Mouse (Mus musculus) kidney, embryonic 15.5 days (tissue): Measurements from ENCODE around the gene Psat1. TPM values are rescaled to one million over a fixed set of nuclear protein-coding genes. Genes with fewer than 3 reads are reported as not detected.

ENCODE experiments used
- ATAC-seq: fragments of 200-750 bp; cut with Nextera tagmentation; replicated peaks from 2 replicates; pipeline ENCODE4 v1.8.0; 2017; ENCODE audit warnings: moderate TSS enrichment; ENCODE audit not compliant: low FRiP score
- H3K27ac ChIP-seq: fragments of 300-500 bp; sonication (generic); 2 replicates; pipeline ENCODE4 v1.5.1; 2015; ENCODE audit warnings: mild to moderate bottlenecking, inconsistent platforms
- H3K27me3 ChIP-seq: fragments of 300-500 bp; sonication (generic); 2 replicates; pipeline ENCODE4 v1.6.1; 2015; ENCODE audit warnings: inconsistent platforms
- H3K36me3 ChIP-seq: fragments of 300-500 bp; sonication (generic); 2 replicates; pipeline ENCODE4 v1.6.1; 2015; ENCODE audit warnings: inconsistent platforms
- H3K4me1 ChIP-seq: fragments of 300-500 bp; sonication (generic); 2 replicates; pipeline ENCODE4 v1.6.1; 2015; ENCODE audit warnings: inconsistent platforms
- H3K4me2 ChIP-seq: fragments of 300-500 bp; sonication (generic); 2 replicates; pipeline ENCODE4 v1.6.1; 2015; ENCODE audit warnings: moderate library complexity, mild to moderate bottlenecking, inconsistent platforms
- H3K4me3 ChIP-seq: fragments of 300-500 bp; sonication (generic); replicated peaks from 2 replicates; pipeline ENCODE4 v1.5.1; 2015; ENCODE audit warnings: mild to moderate bottlenecking, inconsistent platforms
- H3K9ac ChIP-seq: fragments of 300-500 bp; sonication (generic); 2 replicates; pipeline ENCODE4 v1.6.1; 2015; ENCODE audit warnings: mild to moderate bottlenecking, inconsistent platforms
- H3K9me3 ChIP-seq: fragments of 300-500 bp; sonication (generic); replicated peaks from 2 replicates; pipeline ENCODE4 v1.6.1; 2016; ENCODE audit warnings: inconsistent platforms
- WGBS: fragments of 180-500 bp; shearing (Covaris S2); methylation state at CpG from one replicate; pipeline ENCODE4 v1.1.7; 2015; ENCODE audit warnings: mixed read lengths; 5-methylcytosine and 5-hydroxymethylcytosine counted together
- polyA plus RNA-seq: library from polyadenylated mRNA; unstranded; fragments of >200 nt; fragmentation: Nextera tagmentation; extraction: Ambion mirVana; gene quantifications from 2 replicates; pipeline ENCODE4 v1.2.1, GENCODE M21; 2015

Gene Psat1
- polyA plus RNA-seq, 1 experiment from 2014 or later, result 93.5 TPM

DNA sequence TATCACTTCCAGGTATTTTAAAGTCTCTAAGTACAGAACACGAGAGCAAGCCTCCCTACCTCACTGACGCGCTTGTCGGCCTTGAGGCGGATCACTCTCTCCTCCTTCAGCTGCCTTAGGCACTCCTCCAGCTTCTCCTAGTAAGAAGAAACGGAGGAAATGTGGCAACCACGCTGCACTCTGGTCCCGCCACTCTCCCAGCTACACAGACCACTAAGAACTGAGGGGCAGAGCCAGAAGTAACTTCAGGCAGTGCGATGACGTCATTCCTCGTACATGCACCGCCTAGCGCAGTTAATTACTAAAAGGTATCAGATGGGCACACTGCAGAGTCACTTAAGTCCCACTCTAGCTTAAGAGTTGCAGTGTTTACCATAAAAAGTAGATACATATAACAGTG lies 15.2 kb upstream of the Psat1 start:
- no peak for ATAC-seq
- WGBS, result 74% methylated on average over 13 of the region's 13 CpGs
- H3K27me3 ChIP-seq, result no peaks in the 10 kb centered on the region
- H3K4me2 ChIP-seq, result no peak overlapping the region
- H3K36me3 ChIP-seq, result peaks cover 65% of the 10 kb centered on the region
- no peaks in the 10 kb centered on the region for H3K9me3 ChIP-seq
- H3K27ac ChIP-seq, result no peak overlapping the region
- no peak overlapping the region for H3K4me3 ChIP-seq
- H3K9ac ChIP-seq, result no peak overlapping the region
- no peaks in the 10 kb centered on the region for H3K4me1 ChIP-seq

DNA sequence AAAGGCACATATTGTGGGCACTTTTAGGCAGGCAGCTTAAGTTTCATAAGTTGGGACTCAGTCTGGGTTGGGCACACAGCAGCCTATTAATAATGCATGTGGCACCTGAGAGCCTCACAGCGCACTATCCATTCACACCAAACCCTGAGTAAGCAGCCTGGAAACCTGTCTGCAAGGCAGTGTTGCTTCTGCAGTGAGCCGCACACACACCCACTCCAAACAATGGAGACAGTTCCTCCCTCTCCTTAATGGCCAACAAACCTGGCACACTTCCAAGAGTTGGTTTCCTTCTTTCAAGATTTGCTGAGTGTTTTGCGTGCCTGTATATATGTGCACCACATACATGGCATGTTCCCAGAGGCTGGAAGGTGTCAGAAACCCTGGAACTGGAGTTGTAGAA lies 3.1 kb upstream of the Psat1 start:
- 76% methylated on average over 3 of the region's 3 CpGs for WGBS
- Histone ChIP-seq H3K27me3 (no peaks in the 10 kb centered on the region), H3K27ac (no peak overlapping the region), H3K4me3 (no peak overlapping the region), H3K4me2 (no peak overlapping the region), H3K4me1 (peaks cover 14% of the 10 kb centered on the region; the same call in 1 of the 2 replicates), H3K9me3 (no peaks in the 10 kb centered on the region), H3K9ac (no peak overlapping the region), H3K36me3 (peaks cover 8% of the 10 kb centered on the region)
- ATAC-seq, result no peak

DNA sequence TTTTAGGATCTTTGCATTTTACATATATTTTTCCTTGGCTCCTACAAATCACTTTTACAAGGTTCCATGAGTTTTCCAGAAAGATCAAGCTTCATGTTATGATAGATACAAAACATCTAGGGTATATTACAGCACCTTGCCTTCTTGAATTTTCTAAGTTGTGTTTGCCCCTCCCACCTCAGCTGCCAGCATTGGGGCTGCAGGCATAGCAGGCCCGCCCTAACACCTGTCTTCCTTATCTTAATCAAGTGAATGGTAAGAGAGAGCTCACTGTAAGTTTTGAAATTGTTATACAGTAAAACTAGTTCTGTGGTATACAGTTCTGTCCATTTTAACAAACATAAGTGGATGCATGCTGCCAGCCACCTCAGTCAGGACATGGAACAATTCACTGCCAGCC lies 1.7 kb upstream of the Psat1 start:
- H3K27me3 ChIP-seq, result no peaks in the 10 kb centered on the region
- no peaks in the 10 kb centered on the region for H3K9me3 ChIP-seq
- H3K4me1 ChIP-seq, result peaks cover 14% of the 10 kb centered on the region; the same call in 1 of the 2 replicates
- H3K4me2 ChIP-seq, result no peak overlapping the region
- no peaks in the 10 kb centered on the region for H3K36me3 ChIP-seq
- H3K4me3 ChIP-seq, result no peak overlapping the region
- no peak for ATAC-seq
- no peak overlapping the region for H3K9ac ChIP-seq
- 76% methylated on average over 1 of the region's 1 CpGs for WGBS
- no peak overlapping the region for H3K27ac ChIP-seq

- Histone ChIP-seq H3K9ac (no peak overlapping the region), H3K4me1 (peaks cover 14% of the 10 kb centered on the region; the same call in 1 of the 2 replicates), H3K27me3 (no peaks in the 10 kb centered on the region), H3K4me3 (no peak overlapping the region), H3K4me2 (no peak overlapping the region), H3K36me3 (no peaks in the 10 kb centered on the region), H3K27ac (no peak overlapping the region), H3K9me3 (no peaks in the 10 kb centered on the region)
- ATAC-seq, result no peak
- 89% methylated on average over 7 of the region's 7 CpGs for WGBS
These were observed 1.3 kb upstream of the Psat1 start for GRCm38 (mm10) chr19:15948426-15948825.

GRCm38 (mm10) chr19:15946663-15947062 lies 474 bp downstream of the Psat1 start:
- H3K27ac ChIP-seq, result peak overlapping the region; percentile 80
- no peak overlapping the region for H3K4me3 ChIP-seq
- H3K9me3 ChIP-seq, result no peaks in the 10 kb centered on the region
- H3K36me3 ChIP-seq, result no peaks in the 10 kb centered on the region
- peaks cover 5% of the 10 kb centered on the region; the same call in 1 of the 2 replicates for H3K4me1 ChIP-seq
- ATAC-seq, result peak; percentile 87
- no peaks in the 10 kb centered on the region for H3K27me3 ChIP-seq
- no peak overlapping the region for H3K4me2 ChIP-seq
- WGBS, result 71% methylated on average over 10 of the region's 10 CpGs
- no peak overlapping the region for H3K9ac ChIP-seq

- H3K4me1 ChIP-seq, result 0 out of 2 replicates have a peak, but pooled peaks cover 7% of the 10 kb centered on the region
- H3K27me3 ChIP-seq, result no peaks in the 10 kb centered on the region
- no peaks in the 10 kb centered on the region for H3K9me3 ChIP-seq
- ATAC-seq, result no peak
- 90% methylated on average over 7 of the region's 7 CpGs for WGBS
- no peak overlapping the region for H3K9ac ChIP-seq
- H3K36me3 ChIP-seq, result no peaks in the 10 kb centered on the region
- H3K4me3 ChIP-seq, result no peak overlapping the region
- no peak overlapping the region for H3K27ac ChIP-seq
- no peak overlapping the region for H3K4me2 ChIP-seq
These were observed 4.1 kb downstream of the Psat1 start for GRCm38 (mm10) chr19:15943117-15943423.

GRCm38 (mm10) chr19:15942421-15943116 lies 4.6 kb downstream of the Psat1 start:
- Histone ChIP-seq H3K9me3 (no peaks in the 10 kb centered on the region), H3K27ac (no peak overlapping the region)

DNA sequence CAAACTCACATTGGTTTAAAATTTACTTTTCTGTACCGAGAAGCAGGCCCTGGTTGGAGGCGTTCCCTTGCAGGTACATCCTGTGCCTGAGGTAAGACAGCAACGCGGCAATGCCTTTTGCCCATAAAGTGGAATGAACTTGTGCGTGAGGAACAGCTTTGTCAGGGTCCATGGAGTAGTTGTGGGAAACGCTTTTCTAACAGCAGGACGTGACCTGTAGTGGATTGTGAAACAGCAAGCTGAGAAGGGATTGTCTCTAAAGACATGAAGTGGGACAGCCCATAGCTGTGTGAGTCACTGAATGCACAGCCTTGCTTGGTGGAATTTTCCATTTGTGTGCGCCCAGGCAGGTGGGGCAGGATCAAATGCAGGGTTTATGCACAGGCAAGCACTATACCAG lies 5.7 kb downstream of the Psat1 start:
- Histone ChIP-seq H3K4me3 (no peak overlapping the region), H3K36me3 (no peaks in the 10 kb centered on the region), H3K9me3 (no peaks in the 10 kb centered on the region), H3K4me1 (0 out of 2 replicates have a peak, but pooled peaks cover 7% of the 10 kb centered on the region), H3K27me3 (no peaks in the 10 kb centered on the region), H3K27ac (peak overlapping the region; percentile 67), H3K4me2 (no peak overlapping the region), H3K9ac (no peak overlapping the region)
- ATAC-seq, result peak; percentile 91
- 52% methylated on average over 8 of the region's 8 CpGs for WGBS

More at GRCm38 (mm10) chr19:15942421-15943116, 4.6 kb downstream of the Psat1 start:
- Histone ChIP-seq H3K4me1 (0 out of 2 replicates have a peak, but pooled peaks cover 7% of the 10 kb centered on the region), H3K36me3 (no peaks in the 10 kb centered on the region), H3K4me2 (no peak overlapping the region), H3K4me3 (no peak overlapping the region), H3K27me3 (no peaks in the 10 kb centered on the region), H3K9ac (no peak overlapping the region)
- WGBS, result 67% methylated on average over 11 of the region's 11 CpGs
- ATAC-seq, result no peak

DNA sequence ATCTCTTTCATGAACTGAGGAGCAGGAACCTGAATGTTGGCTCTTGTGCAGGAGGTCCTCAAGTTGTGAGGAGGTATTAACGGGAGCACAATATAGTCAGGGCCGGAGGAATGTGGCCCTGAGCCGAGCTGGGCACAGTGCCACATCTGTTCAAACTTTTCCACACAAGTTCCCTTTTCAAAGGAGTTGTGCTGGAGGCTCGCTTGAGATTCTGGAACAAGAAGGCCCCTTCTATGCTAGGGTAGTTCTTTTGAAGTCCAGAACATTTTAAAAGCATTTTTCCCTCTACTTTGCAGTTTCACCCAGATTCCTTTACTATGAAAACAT lies 21.5 kb downstream of the Psat1 start:
- H3K4me3 ChIP-seq, result peak overlapping the region; percentile 68
- no peaks in the 10 kb centered on the region for H3K36me3 ChIP-seq
- peaks cover 23% of the 10 kb centered on the region for H3K4me1 ChIP-seq
- 11% methylated on average over 4 of the region's 4 CpGs for WGBS
- no peaks in the 10 kb centered on the region for H3K9me3 ChIP-seq
- peak overlapping the region; percentile 7; the same call in 1 of the 2 replicates for H3K9ac ChIP-seq
- peak overlapping the region; percentile 89 for H3K27ac ChIP-seq
- H3K27me3 ChIP-seq, result no peaks in the 10 kb centered on the region
- peak; percentile 37 for ATAC-seq
- H3K4me2 ChIP-seq, result peak overlapping the region; percentile 94

DNA sequence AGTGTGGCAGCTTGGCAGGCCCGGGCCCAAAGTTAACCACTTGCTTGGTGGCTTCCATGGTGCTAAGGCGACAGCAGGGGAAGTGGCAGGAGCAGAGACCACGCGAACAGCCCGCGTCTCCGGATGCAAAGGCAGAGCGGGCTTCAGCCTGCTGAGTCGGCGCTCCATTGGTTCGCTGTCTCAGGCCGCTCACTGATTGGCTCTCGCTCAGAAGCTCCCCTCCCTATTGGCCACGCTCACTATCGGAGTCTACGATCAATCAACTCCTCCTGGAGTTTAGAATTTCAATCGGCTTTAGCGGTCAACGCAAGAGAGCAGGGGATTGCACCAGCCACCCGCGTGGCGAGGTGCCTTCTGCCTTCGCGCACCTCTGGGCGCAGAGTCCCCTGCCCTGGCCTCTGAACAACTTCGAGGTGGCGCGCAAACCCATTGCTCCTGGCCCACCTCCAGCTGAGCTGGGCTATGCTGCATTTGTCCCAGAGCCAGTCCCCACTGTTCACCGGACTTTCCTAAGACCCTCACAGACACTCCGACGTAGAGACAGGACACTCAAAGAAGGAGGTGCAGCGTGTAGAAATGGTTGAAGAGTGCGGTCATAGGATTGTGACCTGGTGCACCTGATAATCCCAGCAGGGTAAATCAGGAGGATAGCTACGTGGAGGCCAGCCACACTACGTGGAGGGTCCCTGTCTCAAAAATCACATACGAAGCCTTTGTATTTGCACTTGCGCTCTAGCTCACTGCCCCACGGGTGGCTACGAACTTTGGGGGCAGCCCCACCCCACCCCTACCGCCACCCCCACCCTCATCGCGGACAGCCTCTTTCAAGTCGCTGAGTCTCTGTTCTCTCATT lies 22.0 kb downstream of the Psat1 start:
- peak overlapping the region; percentile 89 for H3K27ac ChIP-seq
- no peaks in the 10 kb centered on the region; the same call in 1 of the 2 replicates for H3K36me3 ChIP-seq
- WGBS, result 3% methylated on average over 43 of the region's 43 CpGs
- peak; percentile 99 for ATAC-seq
- H3K27me3 ChIP-seq, result no peaks in the 10 kb centered on the region
- H3K9ac ChIP-seq, result peak overlapping the region; percentile 56
- peak overlapping the region; percentile 94 for H3K4me2 ChIP-seq
- peak overlapping the region; percentile 68 for H3K4me3 ChIP-seq
- peaks cover 23% of the 10 kb centered on the region for H3K4me1 ChIP-seq
- H3K9me3 ChIP-seq, result no peaks in the 10 kb centered on the region

DNA sequence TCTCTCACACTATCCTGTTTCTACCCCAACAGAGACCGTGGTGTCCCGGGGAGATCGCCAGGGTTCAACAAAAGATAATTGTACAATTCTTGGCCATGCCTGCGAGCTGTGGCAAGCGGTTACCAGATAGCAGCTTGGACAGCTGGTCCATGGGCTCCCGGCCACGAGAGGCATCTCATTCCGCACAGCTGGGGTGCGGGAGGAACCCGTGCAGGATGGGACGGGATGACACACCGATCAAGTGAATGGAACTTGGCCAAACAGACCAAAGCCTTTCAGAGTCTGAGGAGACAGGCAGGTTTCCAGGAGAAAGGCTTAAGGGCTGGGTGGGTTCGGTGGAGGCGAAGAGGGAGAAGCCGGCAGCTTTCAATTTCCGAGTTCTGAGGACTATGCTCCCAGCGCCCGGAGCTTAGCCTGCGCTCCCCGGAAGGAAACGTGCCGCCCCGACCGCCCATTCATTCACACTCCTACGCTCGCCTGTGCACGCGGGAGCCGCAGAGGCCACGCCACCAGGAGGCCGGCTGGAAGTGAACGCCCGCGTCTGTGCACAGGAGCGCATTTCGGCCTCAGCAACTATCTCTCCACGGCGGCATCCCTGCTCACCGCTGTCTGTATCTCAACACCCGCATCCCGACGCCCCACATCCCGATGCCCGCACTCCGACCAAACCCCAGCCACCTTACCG lies 22.8 kb downstream of the Psat1 start:
- under 1% methylated on average over 46 of the region's 46 CpGs for WGBS
- peaks cover 23% of the 10 kb centered on the region for H3K4me1 ChIP-seq
- no peaks in the 10 kb centered on the region for H3K27me3 ChIP-seq
- ATAC-seq, result peak; percentile 71
- peak overlapping the region; percentile 89 for H3K27ac ChIP-seq
- peak overlapping the region; percentile 68 for H3K4me3 ChIP-seq
- peaks cover 5% of the 10 kb centered on the region; the same call in 1 of the 2 replicates for H3K36me3 ChIP-seq
- peak overlapping the region; percentile 94 for H3K4me2 ChIP-seq
- peak overlapping the region; percentile 56 for H3K9ac ChIP-seq
- no peaks in the 10 kb centered on the region for H3K9me3 ChIP-seq

GRCm38 (mm10) chr19:15923426-15923825 lies 23.7 kb downstream of the Psat1 start:
- Histone ChIP-seq H3K27ac (no peak overlapping the region), H3K4me3 (peak overlapping the region; percentile 68), H3K9ac (peak overlapping the region; percentile 56; the same call in 1 of the 2 replicates), H3K9me3 (no peaks in the 10 kb centered on the region), H3K36me3 (peaks cover 13% of the 10 kb centered on the region), H3K27me3 (no peaks in the 10 kb centered on the region), H3K4me2 (peak overlapping the region; percentile 94), H3K4me1 (peaks cover 23% of the 10 kb centered on the region)
- no peak for ATAC-seq
- WGBS, result 25% methylated on average over 9 of the region's 9 CpGs
